Mouse (Mus musculus) MEL (cell line): ENCODE measurements around the gene Unc13a. TPM values are rescaled to one million over a fixed set of nuclear protein-coding genes. Genes with fewer than 3 reads are reported as not detected.

ENCODE experiments used
- DNase-seq: peaks from one replicate; pipeline ENCODE4 v3.0.0; 2011; ENCODE audit warnings: low read depth, low spot score
- H3K27ac ChIP-seq: 2 replicates; pipeline ENCODE4 v1.5.1; 2012; ENCODE audit warnings: low read depth, mild to moderate bottlenecking, control low read depth, low read length, moderate library complexity; ENCODE audit not compliant: control insufficient read depth
- H3K27me3 ChIP-seq, 2 experiments: fragments of 150-350 bp in 1 of 2; sonication (generic) in 1 of 2; 2 replicates each; pipeline ENCODE4 v1.6.1; 2012; ENCODE audit warnings: low read length in 2 of 2, mild to moderate bottlenecking in 2 of 2, improper control_type of control experiment in 1 of 2, moderate library complexity in 1 of 2; ENCODE audit not compliant: insufficient read depth in 2 of 2, control insufficient read depth in 1 of 2
- H3K36me3 ChIP-seq, 2 experiments: 2 replicates each; pipeline ENCODE4 v1.6.1; 2012 to 2014; ENCODE audit warnings: low read length in 2 of 2, improper control_type of control experiment in 1 of 2, inconsistent platforms in 1 of 2, mild to moderate bottlenecking in 1 of 2; ENCODE audit not compliant: insufficient read depth in 2 of 2, control insufficient read depth in 1 of 2
- H3K4me1 ChIP-seq, 2 experiments: fragments of 150-350 bp in 1 of 2; sonication (generic) in 1 of 2; 2 replicates each; pipeline ENCODE4 v1.6.1; 2012; ENCODE audit warnings: low read length in 2 of 2, improper control_type of control experiment in 1 of 2, mild to moderate bottlenecking in 1 of 2; ENCODE audit not compliant: insufficient read depth in 2 of 2, control insufficient read depth in 1 of 2
- H3K4me3 ChIP-seq, 2 experiments: fragments of 150-350 bp in 1 of 2; sonication (generic) in 1 of 2; 2 replicates each; pipeline ENCODE4 v1.5.1; 2012; ENCODE audit warnings: low read depth in 2 of 2, low read length in 2 of 2, mild to moderate bottlenecking in 2 of 2, moderate library complexity in 2 of 2, control low read depth in 1 of 2, improper control_type of control experiment in 1 of 2; ENCODE audit not compliant: control insufficient read depth in 1 of 2, insufficient read depth in 1 of 2
- H3K79me2 ChIP-seq: 2 replicates; pipeline ENCODE4 v1.6.1; 2012; ENCODE audit warnings: mild to moderate bottlenecking, low read length, moderate library complexity; ENCODE audit not compliant: control insufficient read depth, poor library complexity, insufficient read depth
- H3K9ac ChIP-seq: 2 replicates; pipeline ENCODE4 v1.6.1; 2012; ENCODE audit warnings: low read depth, mild to moderate bottlenecking, control low read depth, low read length, moderate library complexity; ENCODE audit not compliant: control insufficient read depth, poor library complexity, severe bottlenecking
- H3K9me3 ChIP-seq: fragments of 150-350 bp; sonication (generic); replicated peaks from 2 replicates; pipeline ENCODE4 v1.6.1; 2012; ENCODE audit warnings: mild to moderate bottlenecking, low read length, improper control_type of control experiment, moderate library complexity; ENCODE audit not compliant: insufficient read depth
- CHD1 ChIP-seq: IDR thresholded peaks from 2 replicates; pipeline ENCODE4 v1.6.1; 2012; ENCODE audit warnings: low read depth, mild to moderate bottlenecking, inconsistent platforms, low read length, improper control_type of control experiment
- CHD2 ChIP-seq: IDR thresholded peaks from 2 replicates; pipeline ENCODE4 v1.6.1; 2011; ENCODE audit warnings: low read length, improper control_type of control experiment
- E2F4 ChIP-seq: IDR thresholded peaks from 2 replicates; pipeline ENCODE4 v1.6.1; 2011; ENCODE audit warnings: low read depth, low read length, improper control_type of control experiment, borderline replicate concordance
- ELF1 ChIP-seq: IDR thresholded peaks from 2 replicates; pipeline ENCODE4 v1.6.1; 2014; ENCODE audit warnings: low read depth, mild to moderate bottlenecking, inconsistent platforms, low read length, improper control_type of control experiment, moderate library complexity
- EP300 ChIP-seq, 2 experiments: IDR thresholded peaks; 2 replicates each; pipeline ENCODE4 v1.6.1; 2011; ENCODE audit warnings: improper control_type of control experiment in 2 of 2, low read length in 2 of 2, low read depth in 1 of 2, mild to moderate bottlenecking in 1 of 2
- ETS1 ChIP-seq: IDR thresholded peaks from 2 replicates; pipeline ENCODE4 v1.6.1; 2012; ENCODE audit warnings: low read depth, mild to moderate bottlenecking, inconsistent platforms, low read length, improper control_type of control experiment, moderate library complexity
- KAT2A ChIP-seq: conservative IDR thresholded peaks from 2 replicates; pipeline ENCODE4 v1.6.1; 2012; ENCODE audit warnings: low read depth, low read length, improper control_type of control experiment, inconsistent platforms
- MAZ ChIP-seq: IDR thresholded peaks from 2 replicates; pipeline ENCODE4 v1.6.1; 2012; ENCODE audit warnings: low read depth, mild to moderate bottlenecking, inconsistent platforms, low read length, improper control_type of control experiment
- MXI1 ChIP-seq: IDR thresholded peaks from 2 replicates; pipeline ENCODE4 v1.6.1; 2011; ENCODE audit warnings: mild to moderate bottlenecking, low read depth, low read length, improper control_type of control experiment
- MYB ChIP-seq: IDR thresholded peaks from 2 replicates; pipeline ENCODE4 v1.6.1; 2011; ENCODE audit warnings: mild to moderate bottlenecking, low read depth, low read length, improper control_type of control experiment
- MYC ChIP-seq: IDR thresholded peaks from 2 replicates; pipeline ENCODE4 v1.6.1; 2011; ENCODE audit warnings: low read depth, mild to moderate bottlenecking, low read length, improper control_type of control experiment, moderate library complexity
- NELFE ChIP-seq: IDR thresholded peaks from 2 replicates; pipeline ENCODE4 v1.6.1; 2011; ENCODE audit warnings: low read depth, low read length, improper control_type of control experiment
- NRF1 ChIP-seq: IDR thresholded peaks from 2 replicates; pipeline ENCODE4 v1.6.1; 2014; ENCODE audit warnings: low read depth, mild to moderate bottlenecking, inconsistent platforms, low read length, improper control_type of control experiment, moderate library complexity; ENCODE audit not compliant: poor library complexity, insufficient read depth, severe bottlenecking
- RAD21 ChIP-seq: IDR thresholded peaks from 2 replicates; pipeline ENCODE4 v1.6.1; 2011; ENCODE audit warnings: mild to moderate bottlenecking, low read depth, low read length, improper control_type of control experiment
- SIN3A ChIP-seq: IDR thresholded peaks from 2 replicates; pipeline ENCODE4 v1.6.1; 2012; ENCODE audit warnings: low read length, improper control_type of control experiment, inconsistent platforms
- TAL1 ChIP-seq: IDR thresholded peaks from 2 replicates; pipeline ENCODE4 v1.6.1; 2012; ENCODE audit warnings: mild to moderate bottlenecking, inconsistent platforms, low read length, moderate library complexity, mixed read lengths
- TCF12 ChIP-seq: IDR thresholded peaks from 2 replicates; pipeline ENCODE4 v1.6.1; 2014; ENCODE audit warnings: low read depth, mild to moderate bottlenecking, inconsistent platforms, low read length, improper control_type of control experiment, moderate library complexity
- UBTF ChIP-seq: IDR thresholded peaks from 2 replicates; pipeline ENCODE4 v1.6.1; 2012; ENCODE audit warnings: low read depth, mild to moderate bottlenecking, inconsistent platforms, low read length, improper control_type of control experiment, moderate library complexity, borderline replicate concordance; ENCODE audit not compliant: insufficient read depth
- ZC3H11A ChIP-seq: IDR thresholded peaks from 2 replicates; pipeline ENCODE4 v1.6.1; 2012; ENCODE audit warnings: low read depth, mild to moderate bottlenecking, inconsistent platforms, low read length, improper control_type of control experiment
- ZNF384 ChIP-seq: IDR thresholded peaks from 2 replicates; pipeline ENCODE4 v1.6.1; 2012; ENCODE audit warnings: low read depth, mild to moderate bottlenecking, inconsistent platforms, low read length, improper control_type of control experiment
- polyA plus RNA-seq, 2 experiments: library from polyadenylated mRNA; stranded (reverse) in 1 of 2; unstranded in 1 of 2; fragments of >175 nt in 1 of 2; fragments of >200 nt in 1 of 2; gene quantifications; 2 replicates each; pipeline versions ENCODE4 v1.2.1 to v1.2.4; 2012; ENCODE audit warnings: low replicate concordance in 2 of 2, low read depth in 1 of 2; ENCODE audit not compliant: insufficient read length in 2 of 2, insufficient read depth in 1 of 2, missing spikeins in 1 of 2
- total RNA-seq: library from RNA; depleted of rRNA; stranded (reverse); fragments of 300-350 nt; gene quantifications from 2 replicates; pipeline ENCODE4 v1.2.3, GENCODE M21; 2012

Unc13a gene
- total and polyA plus RNA-seq, 3 experiments, result 0.81 to 3.6 TPM; not detected in 1

DNA sequence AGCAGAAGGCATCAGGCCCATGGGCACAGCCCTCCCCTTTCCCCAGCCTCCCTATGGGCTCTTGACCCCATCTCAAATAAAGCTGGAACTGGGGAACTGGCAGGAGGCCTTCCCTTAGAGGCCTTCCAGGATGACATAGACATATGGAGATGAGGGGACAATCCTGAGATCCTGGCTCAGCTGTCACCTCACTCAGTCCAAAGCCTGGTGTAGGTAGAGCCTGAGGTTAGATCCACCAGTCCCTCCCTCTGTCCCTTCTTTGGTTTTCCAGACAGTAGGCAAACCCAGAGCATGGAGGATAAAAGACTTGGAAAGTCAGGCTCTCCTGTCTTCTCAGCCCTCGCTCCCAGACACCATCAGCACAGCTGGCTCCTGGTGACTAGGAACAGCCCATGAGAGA is 4.7 kb downstream of the Unc13a start:
- H3K27me3 ChIP-seq, result no peaks in the 10 kb centered on the region
- no peaks in the 10 kb centered on the region for H3K36me3 ChIP-seq
- DNase-seq, result no peak
- no peak overlapping the region for H3K4me3 ChIP-seq
- no peak for TF ChIP-seq ELF1
- TF ChIP-seq E2F4, result no peak
- no peak for TF ChIP-seq TCF12
- no peak for TF ChIP-seq CHD1
- no peak for TF ChIP-seq KAT2A
- no peak for TF ChIP-seq SIN3A
- no peak for TF ChIP-seq CHD2
- no peak for TF ChIP-seq RAD21
- no peak for TF ChIP-seq UBTF
- TF ChIP-seq EP300 (IDR thresholded peaks at IDR 0.05; ENCODE audit: low read depth in 1 of 2, low read length in 2 of 2), result no peak
- no peak for TF ChIP-seq MYB
- TF ChIP-seq NRF1, result no peak
- no peak for TF ChIP-seq ETS1
- TF ChIP-seq NELFE, result no peak
- no peak for TF ChIP-seq TAL1
- H3K9me3 ChIP-seq, result no peaks in the 10 kb centered on the region
- peaks cover 0 to 20% of the 10 kb centered on the region in 2 experiments; a peak in 3 of 4 replicates for H3K4me1 ChIP-seq
- H3K27ac ChIP-seq, result no peak overlapping the region
- H3K9ac ChIP-seq, result no peak overlapping the region
- H3K79me2 ChIP-seq, result no peaks in the 10 kb centered on the region

DNA sequence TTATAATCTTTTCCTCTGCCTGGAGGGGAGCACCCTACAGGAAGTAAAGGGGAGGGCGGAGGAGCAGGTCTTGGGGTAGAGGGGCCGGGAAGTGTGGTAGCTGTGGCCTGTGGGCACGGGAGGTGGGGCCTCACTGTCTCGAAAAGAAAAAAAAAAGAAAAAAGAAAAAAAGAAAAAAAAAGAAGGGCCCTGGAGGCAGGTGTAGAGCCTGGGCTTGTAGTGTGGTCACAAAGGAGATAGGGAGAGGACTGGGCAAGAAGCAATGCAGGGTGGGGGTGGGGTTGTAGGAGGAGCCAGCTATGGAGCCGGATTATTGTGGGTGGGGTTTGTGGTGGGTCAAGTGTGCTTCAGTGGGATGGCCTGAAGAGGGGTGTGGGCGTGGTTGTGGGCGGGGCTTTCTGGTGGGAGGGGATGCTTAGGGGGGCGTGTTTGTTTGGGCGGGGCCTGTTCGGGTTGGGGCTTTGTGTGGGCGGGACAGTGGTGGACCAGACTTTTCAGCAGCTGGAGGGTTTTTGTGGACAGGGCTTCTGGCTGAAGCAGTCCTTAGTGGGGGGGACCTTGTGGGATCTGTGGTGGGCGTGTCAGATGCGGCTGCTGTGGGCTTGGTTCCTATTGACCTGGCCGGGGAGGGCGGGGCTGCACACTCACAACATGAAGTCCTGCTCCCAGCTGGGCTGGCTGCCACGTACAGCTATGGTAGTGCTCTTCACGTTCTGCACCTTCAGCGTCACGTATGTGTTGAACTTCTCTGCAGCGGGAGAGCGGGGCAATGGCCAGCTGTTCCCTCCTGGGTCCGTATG is 6.0 kb downstream of the Unc13a start:
- peak overlapping the region; percentile 44 to 59; a peak in 3 of 4 replicates for H3K4me3 ChIP-seq
- H3K9ac ChIP-seq, result no peak overlapping the region
- no peaks in the 10 kb centered on the region for H3K9me3 ChIP-seq
- no peaks in the 10 kb centered on the region for H3K36me3 ChIP-seq
- no peaks in the 10 kb centered on the region for H3K27me3 ChIP-seq
- peaks cover 0 to 20% of the 10 kb centered on the region in 2 experiments; a peak in 3 of 4 replicates for H3K4me1 ChIP-seq
- TF ChIP-seq E2F4, result no peak
- TF ChIP-seq SIN3A, result peak; percentile 38
- no peak for TF ChIP-seq ZC3H11A
- TF ChIP-seq MXI1, result peak; percentile 50
- TF ChIP-seq MYC, result 0 out of 2 replicates have a peak, but pooled peaks have one; percentile 19
- 0 out of 2 replicates have a peak, but pooled peaks have one; percentile 47 for TF ChIP-seq MAZ
- TF ChIP-seq TCF12, result 0 out of 2 replicates have a peak, but pooled peaks have one; percentile 25
- TF ChIP-seq ZNF384, result peak; percentile 63
- DNase-seq, result peak; percentile 88
- no peak overlapping the region for H3K27ac ChIP-seq
- no peaks in the 10 kb centered on the region for H3K79me2 ChIP-seq
